Mouse (Mus musculus) liver, postnatal 0 days (tissue): ENCODE measurements around the gene Casr.

Experiments
- CTCF ChIP-seq: sonication (generic); IDR thresholded peaks from 2 replicates; pipeline ENCODE4 v1.5.1; 2016; ENCODE audit warnings: antibody characterized with exemption, low read depth
- EP300 ChIP-seq: IDR thresholded peaks from 2 replicates; pipeline ENCODE4 v1.6.1; 2016; ENCODE audit warnings: antibody characterized with exemption, low read depth, mild to moderate bottlenecking

DNA sequence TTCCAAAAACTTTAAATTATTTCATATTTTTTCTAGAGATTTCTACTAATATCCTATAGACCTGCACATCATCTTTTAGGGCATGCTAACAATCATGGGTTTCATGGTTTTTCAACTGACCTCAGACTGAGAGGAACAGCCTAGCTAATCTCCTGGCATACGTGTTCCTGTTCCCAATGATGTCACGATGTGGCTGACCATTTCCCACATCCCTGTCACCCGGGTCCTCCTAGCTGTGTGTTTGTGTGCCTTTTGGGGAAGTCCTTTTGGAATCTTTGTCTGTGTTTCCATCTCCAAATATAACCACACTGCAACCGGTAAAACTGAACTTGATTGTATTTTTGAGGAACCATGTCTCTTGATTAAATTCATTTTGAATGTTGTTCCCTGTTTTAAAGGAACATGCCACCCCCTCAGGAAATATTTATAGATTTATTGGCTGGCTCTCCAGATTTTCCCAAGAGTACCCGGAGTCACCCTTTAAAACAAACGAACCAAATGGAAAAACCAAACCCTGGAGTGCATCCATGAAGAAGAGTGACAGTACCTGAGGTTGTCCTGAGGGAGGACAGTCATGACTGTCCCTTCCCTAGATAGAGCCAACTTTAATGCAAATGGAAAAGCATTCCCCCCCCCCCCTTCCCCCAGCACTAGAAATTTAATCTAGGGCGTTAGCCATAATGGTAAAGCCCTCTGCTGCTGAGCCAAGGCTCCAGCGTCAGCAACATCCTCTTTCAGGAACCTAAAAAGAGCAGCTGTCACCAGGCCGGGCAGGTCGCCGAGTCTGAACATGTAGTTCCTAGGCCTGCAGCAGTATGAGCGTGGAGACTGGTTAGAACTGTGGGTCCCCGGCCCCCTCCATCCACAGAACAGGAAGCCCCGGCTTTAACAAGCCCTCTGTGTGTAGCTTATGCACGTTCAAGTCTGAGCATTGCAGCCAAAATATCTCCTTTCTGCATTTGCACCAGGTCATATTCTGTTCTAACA, 31.1 kb downstream of the Casr start:
- TF ChIP-seq CTCF (no peak), EP300 (no peak)
